Mouse (Mus musculus) c-Kit-positive CD71-negative TER-119-negative erythroid progenitor cells, embryonic 14.5 days (primary cell): ENCODE results near the gene Elp5.

Experiments
- DNase-seq: peaks from one replicate; pipeline ENCODE4 v3.0.0-alpha.2; 2013; ENCODE audit warnings: low read depth

The Elp5 gene

DNA sequence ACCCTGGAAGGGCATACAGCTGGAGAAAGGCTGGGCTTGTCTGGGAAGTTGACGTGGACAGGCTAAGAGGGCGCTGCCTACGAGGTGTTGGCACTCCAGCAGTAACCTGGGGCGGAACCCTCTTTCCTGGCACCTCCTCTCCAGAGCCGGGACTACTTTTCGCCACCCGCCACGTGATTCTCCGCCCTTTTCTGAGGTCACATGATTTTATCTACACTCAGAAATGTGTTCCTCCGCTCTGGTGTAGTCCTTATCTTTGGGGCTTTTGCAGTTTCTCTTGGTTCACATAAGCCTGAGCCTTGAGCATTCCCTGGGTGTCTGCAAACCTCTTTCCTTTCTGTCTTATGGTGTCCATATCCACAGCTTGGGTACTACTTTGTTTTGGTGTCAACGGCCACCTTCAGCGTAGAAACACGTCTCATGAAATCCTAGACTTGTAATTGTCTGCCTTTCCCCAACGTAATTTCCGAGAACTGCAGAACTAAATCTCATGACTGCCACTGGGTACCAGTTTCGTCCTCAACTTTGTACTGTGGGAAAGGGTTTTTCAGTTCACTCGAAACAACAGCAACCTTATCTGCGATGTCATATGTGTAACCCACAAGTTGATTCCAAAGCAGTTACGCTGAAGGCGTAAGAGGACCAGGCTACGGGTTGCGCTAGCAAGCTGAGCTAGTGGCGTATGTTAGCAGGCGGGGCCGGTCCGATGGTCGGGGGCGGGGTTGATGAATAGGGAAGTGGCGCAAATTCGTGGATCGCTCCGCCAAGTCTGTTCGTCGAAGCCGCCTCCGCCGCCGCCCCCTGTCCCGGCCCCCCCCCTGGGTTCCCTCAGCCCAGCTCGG is 8.8 kb upstream of the Elp5 start, which contains the start of gene Gabarap:
Gabarap (plus strand) TSS at position 294 of the 842 bp plus-strand sequence.
- peak; percentile 96 for DNase-seq

DNA sequence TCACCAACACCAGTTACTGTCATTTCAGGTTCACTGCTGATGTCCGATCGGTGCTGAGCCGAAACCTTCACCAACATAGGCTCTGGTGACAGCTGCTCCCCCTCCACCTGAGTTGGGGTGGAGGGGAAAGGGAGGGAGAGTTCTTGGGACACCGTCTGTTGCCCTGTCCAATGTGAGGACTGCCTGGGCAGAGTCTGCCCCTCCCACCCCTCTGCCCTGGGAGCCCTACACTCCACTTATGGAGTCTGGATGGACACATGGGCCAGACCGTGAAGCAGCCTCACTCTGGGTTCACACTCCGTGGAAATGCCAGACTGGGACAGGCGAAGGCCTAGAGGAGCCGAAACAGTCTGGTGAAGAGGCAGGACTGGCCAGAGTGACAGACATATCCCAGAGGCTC is 7.6 kb upstream of the Elp5 start:
- DNase-seq: no peak

DNA sequence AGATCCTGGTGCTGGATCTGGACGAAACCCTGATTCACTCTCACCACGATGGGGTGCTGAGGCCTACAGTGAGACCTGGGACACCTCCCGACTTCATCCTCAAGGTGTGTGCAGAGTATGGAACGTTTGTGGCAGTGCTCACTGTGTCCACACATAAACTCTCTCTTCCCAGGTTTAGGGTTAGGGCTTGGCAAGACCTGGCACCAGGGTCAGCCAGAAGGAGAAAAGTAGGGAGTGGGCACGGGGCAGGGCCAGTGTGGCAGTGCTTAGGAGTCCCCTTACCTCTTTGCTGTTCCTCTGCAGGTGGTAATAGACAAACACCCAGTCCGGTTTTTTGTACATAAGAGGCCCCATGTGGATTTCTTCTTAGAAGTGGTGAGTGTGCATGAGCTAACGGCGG is 2.1 kb upstream of the Elp5 start:
- DNase-seq: no peak

DNA sequence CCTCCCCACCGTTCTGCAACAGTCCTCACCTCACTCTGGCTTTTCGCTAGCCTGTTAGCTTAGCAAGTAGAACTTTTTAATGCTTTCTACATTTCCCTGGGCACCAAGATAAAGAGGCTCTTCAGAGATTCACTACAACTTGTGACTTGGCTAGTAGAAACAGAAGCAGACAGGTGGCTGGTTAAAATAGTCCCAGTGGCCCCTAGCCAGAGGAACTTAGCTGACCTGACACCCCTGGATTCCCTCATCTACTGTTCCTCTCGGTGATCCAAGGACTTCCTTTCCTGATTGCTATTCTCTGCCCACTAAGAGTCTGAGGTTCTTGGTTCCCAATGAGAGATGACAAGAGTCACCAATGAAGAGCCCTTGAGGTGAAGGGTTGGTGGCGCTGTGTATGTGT is 1.1 kb upstream of the Elp5 start:
- DNase-seq: no peak

DNA sequence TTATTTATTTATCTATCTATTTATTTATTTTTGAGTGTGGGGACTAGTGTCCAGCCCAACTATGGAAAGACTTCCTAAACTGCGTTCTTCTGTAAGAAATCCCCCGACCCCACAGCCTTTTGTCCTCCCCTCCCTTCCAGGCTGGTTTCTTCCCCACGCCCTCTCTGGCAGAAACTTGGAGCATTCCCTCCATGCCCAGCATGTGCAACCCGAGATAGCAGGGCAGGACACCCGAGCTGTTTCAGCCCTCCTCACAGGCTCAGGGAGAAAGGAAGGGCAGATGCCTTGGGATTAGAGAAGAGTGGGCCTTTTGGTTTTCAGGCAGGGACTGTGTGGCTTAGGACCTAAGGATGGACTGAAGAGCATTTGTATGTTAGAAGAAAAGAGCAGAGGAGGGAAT is 560 bp upstream of the Elp5 start:
- DNase-seq: no peak

DNA sequence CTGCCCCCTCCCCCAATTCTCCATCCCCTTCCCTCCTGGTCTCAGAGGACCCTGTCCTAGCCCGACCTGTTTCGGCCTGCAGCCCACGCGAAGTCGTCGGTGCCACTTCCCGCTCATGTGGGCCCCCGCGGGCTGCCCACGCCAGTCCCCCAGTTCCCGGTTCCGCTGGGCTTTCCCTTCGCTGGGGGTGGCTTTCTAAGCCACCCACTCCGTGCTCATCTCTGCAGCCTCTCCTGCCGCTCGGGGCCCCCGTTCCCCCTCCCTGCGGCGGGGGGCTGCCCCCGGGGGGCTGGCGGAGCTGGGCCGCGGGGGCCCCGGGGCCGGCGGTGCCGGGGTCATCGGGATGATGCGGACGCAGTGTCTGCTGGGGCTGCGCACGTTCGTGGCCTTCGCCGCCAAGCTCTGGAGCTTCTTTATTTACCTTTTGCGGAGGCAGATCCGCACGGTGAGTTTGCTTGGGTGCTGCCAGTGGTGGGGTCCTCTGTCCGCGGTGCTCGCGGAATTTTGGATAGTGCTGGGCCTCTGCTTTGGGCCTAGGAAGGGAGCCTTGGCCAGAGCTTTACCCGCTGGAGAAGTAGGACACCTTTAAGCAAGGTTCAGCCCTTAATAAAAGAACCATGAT is 1.1 kb downstream of the Elp5 start, which contains the start of gene Ctdnep1:
Ctdnep1 (plus strand) TSS at position 16 of the 622 bp plus-strand sequence.
- no peak for DNase-seq

DNA sequence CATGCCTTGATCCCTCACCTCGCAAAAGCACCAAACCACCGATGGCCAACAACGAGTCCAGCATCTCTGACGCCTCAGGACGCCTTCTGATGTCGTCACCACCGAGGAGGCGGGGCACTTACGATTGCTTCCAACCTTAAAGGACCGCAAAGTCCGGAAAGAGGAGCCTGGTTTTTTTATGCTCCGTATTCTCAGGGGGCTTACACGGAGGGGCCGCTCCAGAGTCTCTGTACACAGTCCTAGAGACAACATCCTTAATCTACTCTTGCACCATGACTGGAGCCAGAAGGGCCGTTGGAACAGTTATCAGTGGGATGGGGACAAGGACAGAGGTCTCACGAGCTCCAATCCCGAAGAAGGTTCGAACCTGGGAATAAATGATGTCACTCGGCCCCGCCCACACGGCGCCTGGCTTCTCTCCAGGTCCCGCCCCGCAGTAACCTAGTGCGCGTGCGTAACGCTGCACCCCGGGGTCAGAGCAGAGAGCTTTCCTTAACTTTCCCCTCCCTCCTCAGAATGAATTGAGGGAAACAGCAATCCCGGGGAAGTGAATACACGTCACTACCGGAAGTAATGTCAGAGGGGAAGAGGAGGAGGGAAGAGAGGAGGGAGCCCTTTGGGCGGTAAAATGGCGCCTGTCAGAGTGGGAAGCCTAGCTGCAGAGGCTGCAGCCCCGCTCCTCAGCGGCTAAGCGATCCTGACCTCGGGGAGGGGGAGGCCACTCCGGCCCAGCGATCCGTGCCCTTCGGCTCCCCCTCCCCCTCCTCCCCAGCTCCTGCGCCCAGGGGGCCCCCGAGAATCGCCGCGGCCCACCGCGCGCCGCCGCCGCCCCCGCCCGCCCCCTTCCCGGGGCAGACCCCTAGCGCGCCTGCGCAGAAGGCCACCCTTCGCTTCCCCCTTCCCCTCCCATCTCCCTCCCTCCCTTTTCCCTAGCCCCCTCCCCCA is 1.8 kb downstream of the Elp5 start:
- DNase-seq: peak; percentile 98

DNA sequence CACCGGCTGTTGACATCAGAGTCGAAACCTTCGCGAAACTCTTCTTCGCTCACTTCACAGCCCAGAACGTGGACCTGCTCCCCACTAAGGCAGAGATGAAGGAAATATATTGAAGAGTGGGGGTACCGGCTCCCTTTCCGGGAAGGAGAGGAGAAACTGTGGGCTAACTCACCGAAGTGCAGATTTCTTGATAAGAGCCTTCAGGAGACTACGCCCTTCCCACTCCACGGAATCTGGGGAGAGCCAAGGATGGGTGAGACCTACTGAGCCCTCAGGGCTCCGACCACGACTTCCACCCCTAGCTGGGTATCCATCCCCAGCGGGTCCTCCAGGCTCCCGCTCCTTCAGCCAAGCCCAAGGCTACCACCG is 2.5 kb downstream of the Elp5 start:
- no peak for DNase-seq

DNA sequence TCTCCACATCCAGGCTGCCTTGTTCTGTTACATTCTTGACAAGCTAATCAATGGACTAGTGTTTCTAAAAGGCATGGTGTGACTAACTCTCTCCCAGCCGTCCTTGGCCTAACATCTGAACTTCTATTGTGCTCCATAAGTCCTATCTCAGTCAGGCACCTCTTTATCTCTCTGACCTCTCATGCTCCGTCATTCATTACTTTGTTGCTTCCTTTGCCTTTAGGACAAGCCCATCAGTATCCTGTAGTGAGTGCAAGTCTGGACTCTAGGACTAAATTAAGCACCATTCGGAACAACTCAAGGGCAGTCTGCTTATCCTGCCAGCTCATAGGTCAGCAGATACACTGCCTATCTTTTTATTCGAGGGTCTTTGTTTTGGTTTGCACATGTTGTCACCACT is 6.0 kb downstream of the Elp5 start:
- DNase-seq: no peak

DNA sequence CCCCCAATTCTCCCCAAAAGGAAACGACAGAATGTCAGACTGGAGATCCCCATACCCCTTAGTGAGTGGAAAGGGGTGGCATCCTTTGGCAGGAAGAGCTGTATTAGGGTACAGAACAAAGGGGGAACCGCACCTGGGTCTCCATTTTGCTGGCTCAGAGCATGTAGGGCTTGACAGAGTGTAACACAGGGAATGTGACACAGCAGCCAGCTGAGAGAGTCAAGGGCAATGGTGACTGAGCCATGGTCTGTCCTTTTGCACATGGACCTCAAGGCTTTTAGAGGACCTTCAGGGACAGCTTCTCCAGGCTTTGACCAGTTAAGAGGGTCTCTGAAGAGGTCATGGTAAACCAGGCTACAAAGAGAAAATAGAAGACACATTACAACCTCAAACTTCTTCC is 7.4 kb downstream of the Elp5 start:
- DNase-seq: no peak

DNA sequence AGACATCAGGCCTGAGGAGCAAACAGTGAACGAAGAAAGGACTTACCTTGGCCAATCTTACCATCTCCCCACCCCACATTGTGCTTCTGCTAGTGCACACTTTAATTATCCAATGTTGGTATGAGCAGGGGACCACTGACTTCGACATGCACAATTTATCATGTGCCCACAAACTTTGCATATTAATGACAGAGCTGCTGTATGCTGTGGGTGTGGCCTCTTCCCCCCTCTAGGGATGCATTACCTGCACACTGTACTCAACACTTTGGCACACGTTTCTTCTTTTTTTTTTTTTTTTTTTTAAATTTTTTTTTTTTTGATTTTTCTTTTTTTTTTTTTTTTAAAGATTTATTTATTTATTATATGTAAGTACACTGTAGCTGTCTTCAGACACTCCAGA is 11.5 kb downstream of the Elp5 start:
- DNase-seq: no peak

DNA sequence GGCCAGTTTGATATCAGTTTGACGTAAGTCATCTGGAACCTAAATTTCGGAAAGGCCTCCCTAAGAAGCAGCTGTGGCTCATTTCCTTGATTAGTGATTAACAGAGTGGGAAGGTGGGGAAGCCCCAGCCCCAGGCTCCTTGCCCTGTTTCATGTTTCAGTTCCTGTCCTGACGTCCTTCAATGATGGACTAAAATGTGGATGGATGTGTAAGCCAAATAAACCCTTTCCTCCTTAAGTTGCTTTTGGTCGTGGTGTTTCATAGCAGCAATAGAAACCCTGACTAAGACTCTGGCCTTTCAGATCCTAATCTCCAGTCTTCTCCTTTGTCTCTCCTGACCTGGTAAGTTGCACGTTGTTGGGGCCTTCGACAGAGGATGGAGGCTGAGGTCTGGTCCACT is 12.1 kb downstream of the Elp5 start:
- no peak for DNase-seq

DNA sequence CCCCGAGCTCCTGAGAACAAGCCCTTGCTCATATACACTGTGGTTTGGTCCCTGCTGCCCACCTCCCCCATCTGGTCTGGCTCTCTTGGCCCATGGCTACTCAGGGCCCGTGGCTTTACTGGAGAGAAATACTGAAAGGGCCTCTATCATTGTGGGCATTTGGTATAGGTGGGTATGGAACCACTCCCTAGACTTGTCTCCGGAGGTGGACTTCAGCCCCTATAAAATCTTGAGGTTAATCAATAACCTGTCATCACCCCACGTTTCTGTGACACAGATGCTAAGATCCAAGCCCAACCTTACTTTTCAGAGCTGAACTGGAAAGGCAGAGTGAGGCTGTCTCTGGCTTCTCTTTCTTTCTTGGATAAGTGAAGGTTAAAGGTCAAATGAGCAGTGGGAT is 13.5 kb downstream of the Elp5 start:
- no peak for DNase-seq

DNA sequence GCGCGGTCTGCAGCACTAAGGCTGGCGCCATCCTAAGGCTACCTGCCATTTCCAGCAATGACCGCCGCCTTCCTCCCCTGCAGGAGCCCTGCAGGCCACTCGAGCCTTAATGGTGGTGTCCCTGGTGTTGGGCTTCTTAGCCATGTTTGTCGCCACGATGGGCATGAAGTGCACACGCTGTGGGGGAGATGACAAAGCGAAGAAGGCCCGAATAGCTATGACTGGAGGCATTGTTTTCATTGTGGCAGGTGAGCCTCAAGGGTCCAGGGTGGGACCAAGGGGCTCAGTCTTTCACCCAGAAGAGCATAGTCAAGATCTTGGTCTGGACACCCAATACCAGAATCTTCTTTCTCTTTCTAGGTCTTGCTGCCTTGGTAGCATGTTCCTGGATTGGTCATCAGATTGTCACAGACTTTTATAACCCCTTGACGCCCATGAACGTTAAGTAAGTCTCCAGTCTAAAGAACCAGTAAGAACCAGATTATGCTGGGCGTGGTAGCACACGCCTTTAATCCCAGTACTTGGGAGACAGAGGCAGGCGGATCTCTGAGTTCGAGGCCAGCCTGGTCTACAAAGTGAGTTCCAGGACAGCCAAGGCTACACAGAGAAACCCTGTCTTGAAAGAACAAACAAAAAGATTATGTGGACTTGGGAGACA is 15.3 kb downstream of the Elp5 start:
- DNase-seq: no peak

DNA sequence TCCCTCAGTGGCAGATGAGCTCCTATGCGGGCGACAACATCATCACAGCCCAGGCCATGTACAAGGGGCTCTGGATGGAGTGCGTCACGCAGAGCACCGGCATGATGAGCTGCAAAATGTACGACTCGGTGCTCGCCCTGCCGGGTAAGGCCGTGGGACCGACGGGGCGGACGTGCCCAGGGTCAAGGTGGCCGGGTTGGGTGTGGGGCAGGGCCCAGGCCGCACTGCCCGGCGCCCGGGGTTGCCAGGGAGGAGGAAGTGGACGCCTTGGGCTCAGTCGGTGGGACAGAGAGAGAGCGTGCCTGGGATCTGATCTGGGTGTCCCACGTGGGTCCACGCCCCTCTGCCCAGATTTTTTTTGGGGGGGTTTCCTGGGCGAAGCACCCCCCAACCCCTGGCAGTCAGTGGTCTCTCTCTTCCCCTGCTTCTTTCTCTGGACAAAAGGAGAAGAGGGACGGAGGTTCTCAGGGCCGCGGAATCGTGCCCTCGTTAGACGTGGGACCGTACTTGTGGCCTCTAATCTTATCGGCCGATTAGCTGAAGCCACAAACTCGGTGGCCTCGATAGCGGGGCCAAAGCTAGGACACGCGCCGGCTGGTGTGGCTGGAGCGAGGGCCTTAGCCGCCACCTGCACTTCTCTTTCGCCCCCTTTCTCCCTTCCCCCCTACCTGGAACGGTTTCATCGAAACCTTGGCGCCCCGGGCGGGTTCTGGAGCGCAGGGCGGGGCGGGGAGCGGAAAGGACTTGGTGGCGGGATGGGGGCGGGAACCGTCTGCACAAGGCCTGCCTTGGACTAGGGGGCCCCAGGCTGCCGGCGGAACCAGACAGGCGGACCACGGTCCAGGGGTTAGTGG is 16.1 kb downstream of the Elp5 start:
- no peak for DNase-seq

DNA sequence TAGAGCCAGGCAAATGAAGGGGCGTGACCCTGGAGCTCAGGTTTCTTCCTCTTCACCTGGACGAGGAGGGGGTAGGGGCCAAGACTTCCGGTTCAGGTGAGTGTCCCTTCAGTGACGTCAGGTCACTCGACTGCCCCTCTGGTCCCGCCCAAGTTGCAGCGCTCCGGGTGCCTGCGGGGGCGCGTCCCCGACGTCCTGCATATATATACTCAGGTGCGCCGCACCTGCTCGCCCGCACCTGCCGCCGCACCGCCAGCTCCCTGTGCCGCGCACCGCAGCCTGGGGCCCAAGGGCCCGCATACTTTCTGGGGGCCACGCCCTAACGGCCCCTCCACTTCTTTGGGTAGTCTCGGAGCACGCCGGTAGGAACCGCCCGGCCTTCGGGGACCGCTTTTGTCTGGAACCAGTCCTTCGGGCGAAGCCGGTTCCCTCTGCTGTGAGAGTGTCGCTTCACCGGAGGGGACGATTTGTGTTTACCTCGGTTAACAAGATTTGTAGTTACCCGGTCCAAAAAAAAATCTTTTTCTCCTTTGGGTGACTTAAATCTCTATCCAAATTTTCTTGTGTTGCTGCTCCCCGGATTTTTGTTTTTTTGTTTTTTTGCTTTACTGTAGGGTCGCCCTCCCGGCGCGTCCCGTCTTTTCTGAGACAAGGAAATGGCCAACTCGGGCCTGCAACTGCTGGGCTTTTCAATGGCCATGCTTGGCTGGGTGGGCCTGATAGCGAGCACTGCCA is 16.9 kb downstream of the Elp5 start:
- DNase-seq: no peak

DNA sequence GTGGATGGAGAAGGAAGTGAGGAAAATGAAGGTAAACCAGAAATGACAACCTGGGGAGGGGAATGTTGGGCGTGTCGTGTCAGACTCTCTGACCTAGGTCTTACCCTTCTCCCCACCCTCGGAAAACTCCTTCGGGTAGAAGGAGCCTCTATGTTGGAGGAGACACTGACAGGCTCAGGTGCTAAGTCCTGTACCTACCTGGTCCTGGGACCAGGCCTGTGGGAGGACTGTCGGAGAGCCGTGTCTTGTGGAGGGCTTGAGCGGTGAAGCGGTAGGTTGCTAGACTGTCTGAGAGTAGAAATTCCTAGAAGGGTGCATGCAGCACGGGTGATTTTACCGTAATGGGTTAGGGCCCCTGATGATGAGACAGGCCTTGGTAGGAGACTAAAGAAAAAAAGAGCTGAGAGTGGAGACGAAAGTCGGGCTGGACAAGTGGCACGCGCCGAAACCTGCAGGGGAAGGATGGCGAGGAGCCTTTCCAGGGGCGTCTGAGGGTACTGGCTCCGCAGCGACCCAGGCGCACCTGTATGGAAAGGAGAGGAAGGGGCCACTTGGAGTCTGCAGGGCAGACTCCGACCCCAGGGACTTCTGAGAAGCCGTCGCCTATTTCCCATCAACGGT is 17.6 kb downstream of the Elp5 start, which contains the start of gene Cldn7:
Cldn7 (plus strand) TSS at position 130 of the 621 bp plus-strand sequence.
- no peak for DNase-seq

DNA sequence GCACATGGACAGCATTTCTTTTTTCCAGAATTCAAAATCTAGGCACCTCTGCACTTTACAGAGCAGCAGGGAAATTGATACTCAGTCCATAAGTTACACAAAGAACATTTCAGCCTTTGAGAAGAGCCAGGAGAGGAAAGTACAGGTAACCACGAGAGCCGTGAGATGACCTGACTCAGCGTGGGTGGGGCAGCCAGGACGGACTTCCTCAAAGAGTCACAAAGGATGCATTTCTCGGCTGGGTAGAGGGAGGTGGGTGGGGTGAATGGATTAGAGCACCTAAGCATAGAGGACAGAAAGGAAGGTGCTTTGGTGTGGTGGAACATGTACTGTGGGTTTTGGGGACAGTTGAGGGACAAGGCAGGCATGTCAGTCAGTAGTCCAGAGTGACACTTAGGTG is 20.5 kb downstream of the Elp5 start:
- DNase-seq: no peak

DNA sequence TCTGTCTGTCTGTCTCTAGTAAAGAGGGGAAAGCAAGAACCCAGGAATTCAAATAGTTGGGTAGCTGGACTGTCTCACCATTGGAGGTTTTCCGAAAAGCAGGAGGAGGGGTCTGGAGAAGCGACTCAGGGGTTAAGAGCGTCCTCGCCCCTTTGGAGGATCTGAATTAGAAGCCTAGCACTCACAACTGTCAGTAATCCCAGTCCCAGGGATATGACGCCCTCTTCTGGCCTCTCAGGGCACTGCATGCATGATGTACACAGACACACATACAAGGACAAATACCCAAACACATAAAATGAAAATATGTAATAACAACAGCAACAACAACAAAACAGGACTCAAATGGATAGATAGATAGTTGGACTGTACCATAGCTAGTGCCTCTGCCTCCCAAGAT is 21.7 kb downstream of the Elp5 start:
- DNase-seq: no peak

DNA sequence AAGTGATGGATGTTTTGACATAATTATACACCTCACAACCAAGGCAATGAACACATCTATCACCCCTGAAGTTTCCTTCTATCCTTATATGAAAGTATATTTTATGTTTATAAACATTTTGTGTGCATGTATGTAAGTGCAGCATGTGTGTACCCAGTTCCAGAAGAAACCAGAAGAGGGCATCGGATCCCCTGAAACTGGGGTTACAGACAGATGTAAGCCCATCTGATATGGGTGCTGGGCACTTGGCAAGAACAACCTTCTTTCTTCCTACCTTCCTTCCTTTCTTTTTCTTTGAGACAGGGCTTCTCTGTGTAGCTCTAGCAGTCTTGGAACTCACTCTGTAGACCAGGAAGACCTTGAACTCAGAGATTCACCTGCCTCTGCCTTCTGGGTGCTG is 26.1 kb downstream of the Elp5 start:
- no peak for DNase-seq
